Mouse (Mus musculus): Measurements from ENCODE around the gene Adamtsl5.
A peak's percentile ranks its signal among the peaks of the same experiment; 100 is the strongest.

Adamtsl5 gene

GRCm38 (mm10) chr10:80342305-80342748 is 5.9 kb downstream of the Adamtsl5 start:
- no peak for DNase-seq

GRCm38 (mm10) chr10:80341491-80342304 is 6.5 kb downstream of the Adamtsl5 start:
- DNase-seq: no peak

GRCm38 (mm10) chr10:80341026-80341425 is 7.2 kb downstream of the Adamtsl5 start:
- DNase-seq: peak in 1 of 2 experiments; percentile 28

GRCm38 (mm10) chr10:80339941-80340750 is 8.1 kb downstream of the Adamtsl5 start:
- DNase-seq: peak; percentile 93 to 96

- DNase-seq: no peak
Measured at GRCm38 (mm10) chr10:80336263-80336662, 11.9 kb downstream of the Adamtsl5 start.

- DNase-seq: peak; percentile 79 to 83
Measured at GRCm38 (mm10) chr10:80332525-80332989, 15.7 kb downstream of the Adamtsl5 start.

- peak in 1 of 2 experiments; percentile 34 for DNase-seq
Measured at GRCm38 (mm10) chr10:80331636-80332524, 16.3 kb downstream of the Adamtsl5 start.

- DNase-seq: no peak
Measured at GRCm38 (mm10) chr10:80330888-80331287, 17.3 kb downstream of the Adamtsl5 start.

GRCm38 (mm10) chr10:80330084-80330483 is 18.1 kb downstream of the Adamtsl5 start:
- DNase-seq: no peak

- peak; percentile 98 to 99 for DNase-seq
Measured at GRCm38 (mm10) chr10:80329273-80330081, 18.7 kb downstream of the Adamtsl5 start, which contains the start of the genes Pcsk4 and Reep6. TSS of gene Pcsk4 (minus strand) at chr10:80329498. TSS of gene Reep6 (plus strand) at chr10:80329953.

GRCm38 (mm10) chr10:80325045-80325444 is 23.2 kb downstream of the Adamtsl5 start:
- peak in 1 of 2 experiments; percentile 43 for DNase-seq

- DNase-seq: peak in 1 of 2 experiments; percentile 28
Measured at GRCm38 (mm10) chr10:80324120-80325037, 23.8 kb downstream of the Adamtsl5 start.

GRCm38 (mm10) chr10:80323261-80324119 is 24.7 kb downstream of the Adamtsl5 start:
- peak in 1 of 2 experiments; percentile 74 for DNase-seq

GRCm38 (mm10) chr10:80322811-80323211 is 25.4 kb downstream of the Adamtsl5 start:
- peak in 1 of 2 experiments; percentile 56 for DNase-seq

- DNase-seq: peak in 1 of 2 experiments; percentile 33
Measured at GRCm38 (mm10) chr10:80321670-80322581, 26.3 kb downstream of the Adamtsl5 start.

GRCm38 (mm10) chr10:80321014-80321669 is 27.1 kb downstream of the Adamtsl5 start:
- DNase-seq: no peak

- peak; percentile 91 to 92 for DNase-seq
Measured at GRCm38 (mm10) chr10:80320340-80320760, 27.9 kb downstream of the Adamtsl5 start, which contains the start of gene 2310011J03Rik. TSS of gene 2310011J03Rik (minus strand) at chr10:80320537.
